Mouse (Mus musculus): ENCODE data around the gene Ppfia4.

GRCm38 (mm10) chr1:134322591-134322990, 10.1 kb downstream of the Ppfia4 start:
- TF ChIP-seq POLR2A (IDR thresholded peaks at IDR 0.05; ENCODE audit: extremely low read depth, insufficient read depth, low read length) = no peak
- TF ChIP-seq CTCF (IDR thresholded peaks at IDR 0.05; ENCODE audit: low read depth, low read length) = peak; percentile 43

Measured in liver, adult 2 months (tissue).